Mouse (Mus musculus) stomach, embryonic 14.5 days (tissue): ENCODE measurements around the gene Exoc3l. TPM values are rescaled to one million over a fixed set of nuclear protein-coding genes. Genes with fewer than 3 reads are reported as not detected.
A peak's percentile ranks its signal among the peaks of the same experiment; 100 is the strongest.

Experiments
- ATAC-seq: fragments of 200-750 bp; cut with Nextera tagmentation; 2 replicates; pipeline ENCODE4 v1.8.0; 2017; ENCODE audit warnings: low read depth, moderate TSS enrichment; ENCODE audit not compliant: insufficient number of reproducible peaks, insufficient read depth, low FRiP score
- H3K27ac ChIP-seq: fragments of 300-500 bp; sonication (generic); 2 replicates; pipeline ENCODE4 v1.5.1; 2014; ENCODE audit warnings: mild to moderate bottlenecking, low read length, moderate library complexity, mixed read lengths
- H3K27me3 ChIP-seq: fragments of 300-500 bp; sonication (generic); 2 replicates; pipeline ENCODE4 v1.6.1; 2014; ENCODE audit warnings: low read length, control low read depth, mixed read lengths; ENCODE audit not compliant: control insufficient read depth, insufficient read depth
- H3K36me3 ChIP-seq: fragments of 300-500 bp; sonication (generic); 2 replicates; pipeline ENCODE4 v1.6.1; 2014; ENCODE audit warnings: mild to moderate bottlenecking, control low read depth, low read length, moderate library complexity, mixed read lengths; ENCODE audit not compliant: control insufficient read depth, insufficient read depth
- H3K4me1 ChIP-seq: fragments of 300-500 bp; sonication (generic); 2 replicates; pipeline ENCODE4 v1.6.1; 2014; ENCODE audit warnings: low read length, control low read depth, mixed read lengths; ENCODE audit not compliant: control insufficient read depth, insufficient read depth
- H3K4me2 ChIP-seq: fragments of 300-500 bp; sonication (generic); replicated peaks from 2 replicates; pipeline ENCODE4 v1.6.1; 2014; ENCODE audit warnings: low read depth, low read length, control low read depth
- H3K4me3 ChIP-seq: fragments of 300-500 bp; sonication (generic); 2 replicates; pipeline ENCODE4 v1.5.1; 2014; ENCODE audit warnings: low read depth, low read length, control low read depth
- H3K9ac ChIP-seq: fragments of 300-500 bp; sonication (generic); replicated peaks from 2 replicates; pipeline ENCODE4 v1.6.1; 2014; ENCODE audit warnings: low read depth, mild to moderate bottlenecking, control low read depth, low read length, moderate library complexity, mixed read lengths
- H3K9me3 ChIP-seq: fragments of 300-500 bp; sonication (generic); 2 replicates; pipeline ENCODE4 v1.6.1; 2016; ENCODE audit warnings: low read depth, low read length, control low read depth; ENCODE audit not compliant: control insufficient read depth
- WGBS: fragments of 180-500 bp; shearing (Covaris S2); extraction: QIAGEN DNeasy Blood & Tissue Kit; methylation state at CpG from one replicate; pipeline ENCODE4 v1.1.7; 2014; 5-methylcytosine and 5-hydroxymethylcytosine counted together
- polyA plus RNA-seq: library from polyadenylated mRNA; unstranded; fragments of >200 nt; fragmentation: Nextera tagmentation; extraction: Ambion mirVana; gene quantifications from 2 replicates; pipeline ENCODE4 v1.2.1, GENCODE M21; 2014

Exoc3l gene
- polyA plus RNA-seq, 1 experiment from 2014 or later = 7.9 TPM

DNA sequence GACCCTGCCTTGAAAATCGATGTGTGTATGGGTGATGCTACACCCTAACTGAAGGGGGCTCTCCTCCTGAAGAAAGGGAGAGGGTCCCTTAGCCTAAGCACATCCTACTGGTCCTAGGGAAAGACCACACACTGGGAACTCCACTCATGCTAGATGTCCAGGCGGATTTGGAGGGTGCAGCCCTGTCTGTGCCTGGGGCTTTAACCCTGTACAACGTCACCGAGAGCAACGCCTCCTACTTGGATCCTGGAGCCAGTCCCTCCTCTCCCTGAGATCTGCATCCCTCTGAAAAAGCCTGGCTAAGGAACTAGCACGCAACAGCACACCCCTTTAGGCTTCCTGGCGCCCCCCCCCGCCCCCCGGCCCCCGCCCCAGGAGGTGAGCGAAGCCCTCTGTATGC, 20.5 kb downstream of the Exoc3l start:
- no peak for ATAC-seq

GRCm38 (mm10) chr8:105270916-105271186, 25.1 kb downstream of the Exoc3l start:
- no peak overlapping the region for H3K4me3 ChIP-seq
- H3K9ac ChIP-seq = no peak overlapping the region
- 5% methylated on average over 11 of the region's 11 CpGs for WGBS
- H3K4me1 ChIP-seq = peaks cover 24% of the 10 kb centered on the region
- no peak overlapping the region for H3K27ac ChIP-seq
- H3K27me3 ChIP-seq = peaks cover 72% of the 10 kb centered on the region
- no peak for ATAC-seq
- H3K9me3 ChIP-seq = no peaks in the 10 kb centered on the region
- H3K4me2 ChIP-seq = no peak overlapping the region; the same call in 1 of the 2 replicates
- H3K36me3 ChIP-seq = no peaks in the 10 kb centered on the region

More for the DNA sequence above, 20.5 kb downstream of the Exoc3l start:
- Histone ChIP-seq H3K27me3 (peaks cover 71% of the 10 kb centered on the region), H3K4me3 (0 out of 2 replicates have a peak overlapping the region, but pooled peaks have one; percentile 34), H3K9ac (0 out of 2 replicates have a peak overlapping the region, but pooled peaks have one; percentile 21), H3K27ac (no peak overlapping the region), H3K4me2 (peak overlapping the region; percentile 63), H3K36me3 (no peaks in the 10 kb centered on the region), H3K4me1 (peaks cover 17% of the 10 kb centered on the region; the same call in 1 of the 2 replicates), H3K9me3 (no peaks in the 10 kb centered on the region)
- WGBS = 10% methylated on average over 11 of the region's 11 CpGs

GRCm38 (mm10) chr8:105270101-105270915, 25.6 kb downstream of the Exoc3l start:
- Histone ChIP-seq H3K4me3 (peak overlapping the region; percentile 40), H3K4me1 (peaks cover 19% of the 10 kb centered on the region), H3K9me3 (no peaks in the 10 kb centered on the region), H3K27me3 (peaks cover 71% of the 10 kb centered on the region), H3K4me2 (peak overlapping the region; percentile 76), H3K9ac (no peak overlapping the region), H3K36me3 (no peaks in the 10 kb centered on the region), H3K27ac (no peak overlapping the region)
- 6% methylated on average over 39 of the region's 39 CpGs for WGBS
- no peak for ATAC-seq

- Histone ChIP-seq H3K36me3 (no peaks in the 10 kb centered on the region), H3K27ac (no peak within 1 kb of the TSS), H3K4me3 (peak within 1 kb of the TSS; percentile 40), H3K9me3 (no peaks in the 10 kb centered on the region), H3K4me1 (peaks cover 21% of the 10 kb centered on the region), H3K9ac (peak within 1 kb of the TSS; percentile 15), H3K4me2 (peak within 1 kb of the TSS; percentile 76), H3K27me3 (peaks cover 63% of the 10 kb centered on the region)
- peak; percentile 30; the same call in 1 of the 2 replicates for ATAC-seq
- 1% methylated on average over 42 of the region's 42 CpGs for WGBS
These were observed 26.4 kb downstream of the Exoc3l start, which contains the start of gene Hsf4 for GRCm38 (mm10) chr8:105269461-105269947. TSS of gene Hsf4 (plus strand) at chr8:105269801.

DNA sequence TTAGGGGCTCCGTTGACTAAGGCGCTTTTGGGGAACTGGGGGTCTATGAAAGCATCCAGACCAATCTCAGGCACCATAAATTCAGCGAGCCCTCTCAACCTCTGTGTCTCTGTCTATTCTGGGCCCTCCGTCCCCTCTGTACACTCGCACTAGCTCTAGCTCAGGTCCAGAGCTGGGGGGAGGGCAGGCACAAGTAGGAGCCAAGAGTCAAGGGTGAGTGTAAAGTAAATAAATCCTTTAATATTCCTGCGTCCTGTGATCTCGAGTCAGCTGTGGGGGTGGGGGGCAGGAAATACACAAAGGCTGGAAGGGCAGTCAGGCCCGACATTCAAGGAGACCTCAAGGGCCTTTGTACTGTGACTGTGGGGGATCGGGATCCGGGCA, 26.8 kb downstream of the Exoc3l start:
- no peak for ATAC-seq
- peaks cover 59% of the 10 kb centered on the region for H3K27me3 ChIP-seq
- H3K36me3 ChIP-seq = no peaks in the 10 kb centered on the region
- H3K4me2 ChIP-seq = peak overlapping the region; percentile 76
- 0 out of 2 replicates have a peak overlapping the region, but pooled peaks have one; percentile 15 for H3K9ac ChIP-seq
- WGBS = 2% methylated on average over 10 of the region's 10 CpGs
- H3K4me1 ChIP-seq = peaks cover 21% of the 10 kb centered on the region
- no peaks in the 10 kb centered on the region for H3K9me3 ChIP-seq
- peak overlapping the region; percentile 40 for H3K4me3 ChIP-seq
- no peak overlapping the region for H3K27ac ChIP-seq

- Histone ChIP-seq H3K9me3 (no peaks in the 10 kb centered on the region), H3K27me3 (peaks cover 55% of the 10 kb centered on the region), H3K36me3 (no peaks in the 10 kb centered on the region), H3K4me1 (peaks cover 21% of the 10 kb centered on the region), H3K9ac (no peak overlapping the region; the same call in 1 of the 2 replicates), H3K4me3 (peak overlapping the region; percentile 40), H3K4me2 (peak overlapping the region; percentile 76), H3K27ac (no peak overlapping the region)
- under 1% methylated on average over 65 of the region's 65 CpGs for WGBS
- ATAC-seq = peak; percentile 38
These were observed 27.4 kb downstream of the Exoc3l start for GRCm38 (mm10) chr8:105268342-105269074.

GRCm38 (mm10) chr8:105266775-105267174, 29.1 kb downstream of the Exoc3l start:
- H3K4me1 ChIP-seq = peaks cover 21% of the 10 kb centered on the region
- H3K27me3 ChIP-seq = peaks cover 45% of the 10 kb centered on the region
- H3K9me3 ChIP-seq = no peaks in the 10 kb centered on the region
- WGBS = 26% methylated on average over 13 of the region's 13 CpGs
- no peak for ATAC-seq
- no peak overlapping the region for H3K27ac ChIP-seq
- no peak overlapping the region for H3K4me2 ChIP-seq
- no peak overlapping the region for H3K4me3 ChIP-seq
- no peaks in the 10 kb centered on the region for H3K36me3 ChIP-seq
- no peak overlapping the region for H3K9ac ChIP-seq

DNA sequence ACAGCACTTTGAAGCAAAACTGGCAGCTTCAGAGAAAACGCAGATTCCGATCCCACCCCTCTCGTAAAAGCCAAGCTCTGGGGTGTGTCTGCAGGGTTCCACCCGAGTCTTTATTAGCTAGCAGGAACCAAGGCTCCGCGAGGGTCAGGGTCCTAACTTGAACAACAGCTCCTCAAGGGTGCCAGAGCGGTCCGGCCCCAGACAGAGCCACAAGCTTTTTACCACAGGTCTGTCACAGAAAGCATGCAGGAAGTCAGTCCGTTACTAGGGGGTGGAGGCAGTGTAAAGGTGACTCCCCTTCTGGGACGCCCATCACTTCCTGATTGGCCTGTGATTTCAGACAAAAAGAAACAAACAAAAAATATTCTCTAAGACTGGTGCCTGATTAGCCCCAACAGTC, 30.8 kb downstream of the Exoc3l start:
- H3K4me3 ChIP-seq = peak overlapping the region; percentile 71
- H3K27me3 ChIP-seq = peaks cover 32% of the 10 kb centered on the region
- no peak overlapping the region; the same call in 1 of the 2 replicates for H3K9ac ChIP-seq
- ATAC-seq = no peak
- H3K4me2 ChIP-seq = peak overlapping the region; percentile 76
- no peak overlapping the region for H3K27ac ChIP-seq
- no peaks in the 10 kb centered on the region for H3K36me3 ChIP-seq
- H3K4me1 ChIP-seq = peaks cover 21% of the 10 kb centered on the region
- no peaks in the 10 kb centered on the region for H3K9me3 ChIP-seq
- WGBS = 11% methylated on average over 10 of the region's 10 CpGs
